Mouse (Mus musculus) layer of hippocampus, adult 18-20 months (tissue): Measurements from ENCODE around the gene Podnl1. TPM values are rescaled to one million over a fixed set of nuclear protein-coding genes. Genes with fewer than 3 reads are reported as not detected.

Source experiments
- DNase-seq, 2 experiments: peaks; one replicate each; pipeline ENCODE4 v3.0.0; 2022; ENCODE audit warnings: low spot score in 2 of 2
- long read RNA-seq: library from polyadenylated mRNA; stranded (forward); transcript quantifications from one replicate; pipeline ENCODE4 v2.0.0, GENCODE M21; 2021
- total RNA-seq, 2 experiments: library from RNA; stranded (reverse); gene quantifications; 2 replicates each; pipeline ENCODE4 v1.2.3; 2021

Gene Podnl1
- not detected for total RNA-seq
- long read RNA-seq = 0 reads

DNA sequence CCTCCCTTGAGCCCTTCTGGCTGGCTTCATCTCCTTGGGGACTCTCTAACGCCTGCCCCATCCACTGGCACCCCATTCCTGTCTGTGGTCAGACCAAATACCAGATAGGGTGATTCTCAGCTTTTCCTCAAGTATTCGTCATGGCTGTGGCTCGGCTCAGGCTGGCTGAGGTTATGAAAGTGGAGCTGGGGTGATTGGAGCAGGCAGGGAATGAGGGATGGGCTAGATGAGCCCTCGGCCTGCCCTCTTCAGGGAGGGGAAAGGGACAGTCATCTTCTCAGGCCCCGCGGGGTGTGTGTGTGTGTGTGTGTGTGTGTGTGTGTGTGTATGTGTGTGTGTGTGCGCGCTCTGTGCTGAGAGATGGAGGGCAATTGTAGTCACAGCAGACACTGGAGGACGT lies at the start of gene Podnl1:
Gene Podnl1, plus strand, starts transcription at position 334 of the 400 bp plus-strand sequence.
- no peak for DNase-seq

DNA sequence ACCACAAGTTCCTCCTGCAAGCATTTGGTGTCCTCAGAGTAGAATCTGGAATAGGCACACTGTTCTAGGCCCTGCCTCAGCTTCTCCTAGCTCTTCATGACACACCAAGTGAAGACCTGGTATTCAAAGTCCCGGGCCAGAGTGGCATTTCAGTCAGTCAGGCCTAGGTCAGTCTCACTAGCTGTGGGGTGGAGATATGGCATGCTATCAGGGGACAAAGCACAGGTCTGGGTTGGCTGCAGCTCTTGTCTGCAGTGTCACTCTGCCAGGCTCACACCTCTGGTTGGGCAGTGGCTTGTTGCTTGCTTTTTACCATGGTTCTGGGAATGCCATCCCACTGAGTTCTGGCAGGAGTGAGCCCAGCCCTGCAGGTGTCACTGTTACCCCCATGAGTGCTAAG lies 49.4 kb upstream of the Podnl1 start:
- DNase-seq = no peak

DNA sequence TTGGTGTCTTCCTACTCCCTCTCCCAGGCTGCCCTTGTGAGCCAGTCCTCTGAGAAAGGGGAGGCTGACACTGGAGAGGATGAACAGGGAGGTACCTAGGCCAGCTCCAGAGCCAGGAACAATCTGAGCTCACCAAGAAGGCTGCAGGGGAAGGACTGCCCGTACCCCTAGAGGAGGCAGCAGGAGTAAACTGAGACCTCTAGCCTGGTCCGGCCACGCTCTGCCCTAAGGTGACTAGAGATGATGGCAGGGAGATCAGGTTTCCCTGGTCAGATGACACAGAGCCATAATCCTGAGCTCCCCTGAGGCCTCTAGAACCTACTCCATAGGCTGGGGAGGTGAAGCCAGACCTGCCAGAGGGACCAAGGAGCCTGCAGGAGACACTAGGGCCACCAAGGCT lies 48.9 kb upstream of the Podnl1 start:
- DNase-seq = no peak

DNA sequence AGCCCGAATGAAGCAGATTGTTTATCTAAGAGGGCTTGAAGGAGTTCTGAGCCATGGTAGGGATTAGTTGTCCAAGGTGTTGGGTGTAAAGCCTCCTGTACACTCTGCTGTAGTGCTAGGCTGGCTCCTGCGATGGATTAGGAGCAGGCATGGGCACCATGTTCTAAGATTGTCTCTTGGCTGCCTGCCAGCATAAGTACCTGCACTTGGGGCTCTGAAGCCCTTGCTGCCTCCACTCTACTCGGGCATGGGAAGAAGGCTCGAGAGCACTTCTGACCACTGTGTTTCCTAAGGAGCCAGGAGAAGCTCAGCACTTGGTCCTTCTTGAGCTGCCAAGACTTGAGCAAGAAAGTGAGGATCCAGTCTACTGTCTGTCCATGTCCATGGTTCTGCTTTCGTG lies 46.6 kb upstream of the Podnl1 start:
- no peak for DNase-seq

DNA sequence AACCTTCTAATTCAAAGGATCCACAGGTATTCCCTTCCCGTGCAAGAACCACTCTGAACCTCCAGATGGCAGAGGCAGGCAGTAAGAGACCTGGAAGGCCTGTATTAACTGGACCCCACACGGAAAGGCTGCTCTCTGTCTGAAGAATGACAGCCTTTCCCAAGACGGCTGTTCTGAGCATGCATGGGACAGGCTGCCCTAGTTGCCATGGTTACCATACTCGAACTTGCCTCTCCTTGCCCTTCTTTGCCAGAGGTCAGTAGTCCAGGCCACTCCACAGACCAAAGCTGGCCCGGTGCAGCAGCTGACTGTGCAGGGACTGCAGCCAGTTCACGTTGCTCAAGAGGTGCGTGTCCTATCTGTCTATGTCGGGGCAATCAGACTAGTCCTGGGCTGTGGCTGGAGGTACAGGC lies 42.0 kb upstream of the Podnl1 start:
- DNase-seq = no peak

DNA sequence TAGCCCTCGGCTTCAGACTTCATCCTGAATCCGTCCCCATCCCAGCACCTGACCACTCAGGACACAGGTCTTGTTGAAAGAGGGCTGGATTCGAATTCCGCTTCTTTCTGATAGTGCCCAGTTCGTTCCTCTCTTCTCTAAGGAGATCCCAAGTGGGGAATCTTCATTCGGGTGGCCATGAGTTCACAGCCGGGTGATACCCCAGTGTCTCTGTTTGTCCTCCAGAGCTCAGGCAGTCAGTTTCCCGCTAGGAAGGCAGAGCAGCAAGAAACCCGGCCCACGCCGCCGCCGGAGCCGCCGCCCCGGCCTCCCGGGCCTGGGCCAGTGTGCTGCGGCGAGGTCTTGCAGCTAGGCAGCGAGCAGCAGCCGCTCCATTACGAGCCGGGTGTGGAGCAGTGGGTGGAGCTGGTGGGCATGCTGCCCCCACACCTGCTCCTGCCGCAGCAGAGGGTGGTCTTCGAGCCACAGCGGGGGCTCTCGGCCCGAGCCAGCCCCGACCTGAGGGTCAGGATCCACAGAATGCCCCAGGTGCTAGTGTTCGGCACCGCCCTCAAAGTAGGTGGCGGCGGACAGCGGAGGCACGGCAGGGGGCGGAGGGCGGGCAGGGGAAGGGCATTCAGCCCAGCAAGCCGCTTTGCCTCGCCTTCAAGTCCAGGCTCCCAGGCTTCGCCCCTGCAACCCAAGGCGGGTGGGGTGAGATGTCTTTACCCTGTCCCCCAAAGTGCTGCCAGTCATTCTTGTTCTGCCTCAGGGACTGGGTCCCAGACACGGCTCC lies 41.3 kb upstream of the Podnl1 start:
- no peak for DNase-seq

DNA sequence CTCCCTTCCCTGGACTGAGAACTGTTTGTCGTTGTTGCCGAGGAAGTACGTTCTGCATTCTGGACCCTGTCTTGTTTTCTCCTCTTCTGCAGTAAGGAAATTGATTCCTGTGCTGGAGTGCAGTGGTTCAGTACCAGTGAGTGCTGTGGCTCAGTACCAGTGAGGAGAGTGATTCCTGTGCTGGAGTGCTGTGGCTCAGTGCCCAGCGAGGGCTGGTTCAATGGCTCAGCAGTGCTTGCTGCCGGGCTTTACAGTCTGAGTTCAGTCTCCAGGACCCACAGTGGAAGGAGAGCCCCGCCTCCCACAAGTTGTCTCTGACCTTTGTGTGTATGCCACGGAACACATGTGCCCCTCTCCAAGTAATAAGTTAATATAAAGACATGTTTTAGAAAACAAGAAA lies 38.6 kb upstream of the Podnl1 start:
- DNase-seq = no peak

DNA sequence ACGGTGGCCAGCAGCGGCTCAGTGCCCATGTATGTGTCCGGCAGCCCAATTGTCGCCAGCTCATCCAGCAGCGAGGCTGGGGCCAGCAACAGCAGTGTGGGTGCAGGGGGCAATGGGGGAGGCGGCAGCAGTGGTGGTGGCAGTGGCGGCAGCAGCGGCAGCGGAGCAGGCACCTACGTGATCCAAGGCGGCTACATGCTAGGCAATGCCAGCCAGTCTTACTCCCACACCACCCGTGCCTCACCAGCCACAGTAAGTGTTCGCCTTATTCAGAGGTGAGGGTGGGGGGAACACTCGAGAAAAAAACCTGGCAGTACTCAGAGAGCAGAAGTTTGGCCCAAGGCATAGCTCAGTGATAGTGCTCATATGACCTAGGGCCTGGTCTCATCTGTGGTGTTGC lies 38.0 kb upstream of the Podnl1 start:
- DNase-seq = no peak

DNA sequence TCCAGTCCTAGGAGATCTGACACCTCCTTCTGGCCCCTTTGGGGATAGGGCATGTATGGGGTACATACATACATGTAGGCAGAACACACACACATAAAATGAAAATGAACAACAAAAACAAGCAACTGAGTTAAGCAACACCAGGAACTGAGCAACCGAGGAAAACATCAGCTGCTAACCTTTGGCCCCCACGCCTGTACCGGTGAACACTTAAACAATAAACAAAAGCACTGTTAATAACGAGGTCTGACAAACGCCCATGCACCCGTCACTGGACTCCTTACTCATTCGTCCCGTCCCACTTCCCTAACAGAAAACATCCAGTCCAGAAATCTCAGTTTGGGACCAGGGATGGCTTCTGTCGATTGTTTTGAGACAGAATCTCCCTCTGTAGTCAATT lies 36.5 kb upstream of the Podnl1 start:
- no peak for DNase-seq

DNA sequence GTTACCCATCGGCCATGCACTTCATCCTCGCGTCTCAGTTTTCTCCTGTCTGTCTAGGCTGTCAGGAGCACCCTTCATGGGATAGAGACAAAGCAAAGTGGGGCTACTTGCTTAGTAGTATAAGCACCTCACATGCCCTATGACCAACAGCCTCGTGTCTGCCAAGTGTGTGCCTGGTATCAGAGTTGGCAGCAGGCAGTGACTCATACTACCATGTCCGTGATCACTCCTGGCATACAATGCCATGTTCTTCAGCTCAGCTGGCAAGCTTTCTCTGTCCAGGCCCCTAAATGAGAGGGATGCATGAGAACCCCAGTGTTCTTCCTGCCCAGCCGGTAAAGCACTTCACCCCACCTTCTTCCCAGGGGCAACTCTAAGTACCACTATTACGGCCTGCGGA lies 35.2 kb upstream of the Podnl1 start:
- no peak for DNase-seq

DNA sequence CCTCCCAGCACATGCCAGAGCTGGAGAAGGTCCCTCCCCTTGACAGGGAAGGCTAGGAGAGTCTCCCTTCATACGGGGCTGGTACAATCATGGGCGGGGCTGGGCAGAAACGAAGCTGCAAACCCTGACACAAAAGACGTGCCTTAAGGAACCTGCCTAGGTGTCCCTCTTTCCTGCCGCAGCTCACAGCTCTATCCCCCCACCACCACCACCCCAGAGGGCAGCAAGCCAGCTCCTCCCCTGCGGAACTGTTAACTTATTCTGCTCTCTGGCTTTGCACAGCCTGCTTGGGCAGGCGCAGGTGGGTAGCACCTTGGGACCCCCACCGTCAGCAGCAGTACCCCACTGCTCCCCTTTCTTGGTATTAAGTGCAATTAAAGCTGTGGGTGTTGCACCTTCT lies 29.7 kb upstream of the Podnl1 start:
- no peak for DNase-seq

DNA sequence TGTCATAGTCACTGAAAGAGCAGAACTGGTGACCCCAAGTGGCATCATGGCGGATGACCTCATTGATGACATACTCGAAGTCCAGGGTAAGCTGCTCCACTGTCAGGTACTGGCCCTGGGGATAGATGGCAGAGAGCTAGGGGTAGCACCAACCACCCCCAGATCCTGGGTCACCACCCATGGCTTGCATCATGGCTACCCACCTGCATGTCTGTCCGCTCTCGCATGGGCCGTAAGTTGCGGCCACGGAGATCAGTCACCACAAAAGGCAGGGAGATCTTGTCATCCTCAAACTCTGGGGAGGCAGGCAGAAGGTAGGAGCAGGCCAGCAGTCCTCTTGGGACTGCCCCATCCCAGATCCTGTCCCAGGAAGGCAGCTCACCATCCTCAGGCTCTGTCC lies 27.4 kb upstream of the Podnl1 start:
- no peak for DNase-seq

DNA sequence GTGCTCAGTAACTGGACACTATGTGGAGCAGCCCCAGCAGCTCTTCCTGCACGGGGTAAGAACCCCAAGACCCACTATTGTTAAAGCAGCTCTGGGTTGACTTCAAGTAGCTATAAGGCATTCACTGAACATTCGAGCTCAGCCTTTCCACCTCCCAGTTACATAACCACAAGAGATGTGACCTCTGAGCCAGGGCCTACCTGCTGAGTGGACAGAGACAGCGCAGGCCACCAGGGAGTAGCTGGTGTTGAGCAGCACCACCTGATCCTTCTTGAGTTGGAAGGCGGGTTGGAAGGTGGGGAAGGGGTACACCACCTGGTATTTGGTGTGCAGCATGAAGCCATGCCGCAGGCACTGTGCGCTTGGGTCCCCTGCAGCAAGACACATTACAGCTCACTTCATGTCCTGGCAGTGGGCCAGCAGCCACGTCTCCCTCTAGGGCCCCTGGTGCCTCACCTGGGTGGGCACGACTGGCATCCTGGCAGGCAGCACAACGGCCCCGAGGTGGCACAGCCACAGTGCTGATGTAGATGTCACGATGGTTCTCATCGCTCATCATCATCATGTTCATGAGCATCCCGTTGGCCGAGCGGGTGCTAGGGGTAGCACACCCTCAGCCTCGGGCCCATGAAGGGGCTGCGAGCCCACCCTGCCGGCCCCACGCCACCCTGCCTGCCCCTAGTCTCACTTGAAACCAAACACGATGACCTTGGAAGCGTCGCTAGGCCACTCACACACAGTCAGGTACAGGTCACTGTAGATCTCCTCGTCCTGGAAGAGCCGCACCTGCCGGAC lies 24.1 kb upstream of the Podnl1 start:
- no peak for DNase-seq

DNA sequence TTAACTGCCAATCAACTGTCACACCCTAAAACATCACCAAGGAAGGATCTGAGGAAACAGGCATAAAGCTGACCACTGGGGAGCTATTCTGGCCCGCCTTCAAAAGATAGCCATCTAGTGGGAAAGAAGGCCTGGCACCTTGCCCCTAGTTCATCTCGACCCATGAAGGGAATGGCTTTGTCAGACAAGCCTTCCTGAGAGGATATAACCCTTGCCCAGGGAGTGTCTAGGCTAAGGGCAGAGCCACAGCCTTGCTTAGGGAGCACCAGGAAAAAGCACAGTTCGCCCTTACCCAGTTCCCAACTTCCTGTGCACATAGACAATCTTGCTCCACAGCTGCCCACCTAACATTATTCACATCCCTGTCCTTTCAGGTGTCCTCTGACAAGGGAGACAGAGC lies 22.2 kb upstream of the Podnl1 start:
- no peak for DNase-seq

DNA sequence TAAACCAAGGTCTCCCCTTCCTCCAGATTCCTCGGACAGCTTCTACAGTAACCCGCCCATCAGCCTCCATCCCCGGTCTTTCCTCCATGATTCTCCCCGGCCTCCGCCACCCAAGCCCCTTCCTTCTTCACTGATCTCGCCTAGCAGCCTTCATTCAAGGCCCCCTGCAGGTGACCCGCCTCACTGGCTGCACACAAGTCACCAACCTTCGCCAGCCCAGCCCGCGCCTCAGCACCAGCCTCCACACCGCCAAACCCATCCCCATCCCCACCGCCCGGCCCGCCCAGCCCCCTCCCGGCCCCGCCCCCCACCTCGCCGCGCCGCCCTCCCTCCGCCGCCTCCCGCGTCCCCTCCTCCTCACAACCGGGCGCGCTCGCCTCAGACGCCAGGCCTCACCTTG lies 21.6 kb upstream of the Podnl1 start:
- peak in 1 of 2 experiments; percentile 45 for DNase-seq

DNA sequence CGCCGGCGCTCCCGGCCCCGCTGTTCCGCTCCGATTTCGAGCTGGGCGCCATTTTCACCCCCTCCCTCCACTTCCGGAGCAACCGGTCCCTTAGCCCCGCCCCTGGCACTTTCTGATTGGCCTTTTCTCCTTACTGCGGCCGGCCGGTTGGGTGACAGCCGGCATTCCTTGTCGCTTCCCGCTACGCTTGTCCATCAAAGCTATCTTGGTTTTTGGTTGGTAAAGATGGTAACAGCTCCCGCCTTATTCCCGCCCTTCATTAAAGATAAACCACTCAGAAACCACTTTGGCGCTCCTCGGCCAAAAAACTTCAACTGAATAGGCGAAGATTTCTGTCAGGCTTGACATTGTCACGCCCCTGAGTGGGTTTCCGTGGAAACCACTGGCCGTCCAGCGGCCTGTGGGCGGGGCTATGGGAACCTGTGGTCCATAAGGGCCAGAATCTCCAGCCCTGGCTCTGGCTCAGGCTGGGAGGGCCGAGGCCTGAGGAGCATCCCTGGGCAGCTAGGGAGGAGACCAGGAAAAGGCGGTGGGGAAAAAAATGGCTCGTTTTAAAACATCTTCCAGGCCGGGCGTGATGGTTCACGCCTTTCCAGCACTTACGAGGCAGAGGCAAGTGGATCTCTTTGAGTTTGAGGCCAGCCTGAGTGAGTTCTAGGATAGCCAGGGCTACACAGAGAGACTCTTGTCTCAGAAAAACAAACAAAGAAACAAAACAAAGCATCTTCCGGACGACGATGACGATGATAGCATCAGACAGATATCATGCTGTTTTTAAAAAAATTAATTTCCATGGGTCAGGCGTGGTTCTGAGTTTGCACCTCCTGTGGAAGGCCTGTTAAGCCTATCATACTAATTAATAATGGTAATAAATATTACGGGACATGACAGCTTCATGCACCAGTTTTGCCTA lies 20.8 kb upstream of the Podnl1 start, which contains the start of gene Dcaf15:
Gene Dcaf15, minus strand, starts transcription at position 72 of the 913 bp plus-strand sequence.
- DNase-seq = peak; percentile 96 to 98

DNA sequence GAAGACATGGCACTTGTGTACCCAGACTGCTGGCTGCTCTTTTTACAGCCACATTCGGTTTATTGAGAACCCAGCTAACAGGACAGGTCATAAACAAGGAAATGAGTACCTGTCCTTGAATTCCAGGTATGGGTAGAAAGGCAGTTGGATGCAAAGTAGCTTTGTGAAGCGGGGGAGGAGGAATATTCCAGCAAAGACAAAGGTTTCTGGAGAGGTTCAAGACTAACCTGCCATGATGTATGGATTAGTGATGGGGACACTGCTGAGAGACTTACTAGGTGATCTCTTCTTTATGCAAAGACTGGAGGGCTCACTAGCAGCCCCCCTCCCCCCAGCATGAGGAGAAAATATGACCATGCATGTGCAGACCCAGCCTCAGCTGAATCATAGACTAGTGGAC lies 20.1 kb upstream of the Podnl1 start:
- no peak for DNase-seq

DNA sequence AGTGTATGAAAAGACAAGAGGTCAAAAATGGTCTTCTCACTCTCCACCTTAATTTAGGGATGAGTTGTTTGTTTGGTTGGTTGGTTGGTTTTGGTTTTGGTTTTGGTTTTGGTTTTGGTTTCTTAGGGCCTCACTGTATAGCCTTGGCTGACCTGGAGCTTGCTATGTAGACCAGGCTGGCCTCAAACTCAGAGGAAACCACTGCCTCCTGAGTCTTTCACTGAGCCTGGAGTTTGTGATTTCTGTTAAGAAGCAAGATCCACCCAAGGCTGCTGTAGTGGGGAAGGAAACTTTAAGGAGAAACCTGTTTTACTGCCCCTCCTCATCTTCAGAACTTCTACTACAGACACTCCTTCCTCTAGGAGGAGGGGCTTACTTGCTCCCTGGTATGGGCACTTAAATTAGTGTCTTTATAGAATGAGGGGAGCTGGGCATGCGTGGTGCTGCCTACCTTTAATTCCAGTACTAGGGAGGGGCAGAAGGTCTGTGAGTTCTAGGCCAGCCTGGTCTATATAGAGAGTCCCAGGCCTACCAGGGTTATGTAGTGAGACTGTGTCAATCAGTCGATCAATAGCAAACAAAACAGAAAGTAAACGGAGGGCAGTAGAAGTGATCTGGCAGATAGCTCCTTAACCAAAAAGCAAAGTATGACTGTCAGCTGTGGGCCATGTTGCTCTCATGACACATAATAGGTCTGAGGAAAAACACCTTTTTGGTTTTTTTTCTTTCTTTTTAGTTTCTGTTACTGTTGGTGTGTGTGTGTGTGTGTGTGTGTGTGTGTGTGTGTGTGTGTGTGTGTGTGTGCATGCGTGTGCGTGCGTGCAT lies 19.4 kb upstream of the Podnl1 start:
- DNase-seq = no peak

DNA sequence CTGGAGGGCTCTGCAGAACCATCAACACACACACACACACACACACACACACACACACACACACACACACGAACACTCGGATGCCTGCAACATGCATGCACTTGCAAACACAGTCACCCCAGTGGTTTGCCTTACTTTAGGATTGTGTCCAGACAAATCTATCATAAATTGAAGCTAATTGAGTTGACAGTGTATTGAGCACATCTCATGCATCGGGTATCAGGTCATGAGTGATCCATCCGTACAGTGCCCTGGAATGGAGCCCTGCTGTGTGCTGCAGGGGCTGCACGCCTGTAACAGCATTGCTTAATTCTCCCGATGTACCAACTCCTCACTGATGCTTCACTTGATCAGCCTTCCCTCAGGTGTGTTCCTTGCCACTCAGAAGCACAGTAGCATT lies 10.1 kb upstream of the Podnl1 start:
- DNase-seq = no peak

DNA sequence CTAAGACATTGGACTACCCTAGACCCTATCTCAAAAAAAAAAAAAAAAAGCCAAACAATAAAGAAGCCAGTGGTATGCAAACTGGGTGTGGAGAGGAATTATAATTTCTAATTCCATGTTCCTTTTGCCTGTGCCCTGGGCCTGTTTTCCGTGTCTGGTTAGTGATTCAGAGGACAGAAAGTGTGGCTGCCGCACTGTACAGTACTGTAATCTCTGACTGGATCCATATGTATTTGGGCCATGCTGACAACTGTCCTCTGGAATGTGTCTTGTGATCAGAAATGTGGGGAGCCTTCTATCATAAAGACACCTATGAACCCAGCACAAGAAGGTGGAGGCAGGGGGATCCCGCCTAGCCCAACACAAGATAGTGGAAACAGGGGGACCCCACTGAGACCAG lies 3.6 kb upstream of the Podnl1 start:
- no peak for DNase-seq

DNA sequence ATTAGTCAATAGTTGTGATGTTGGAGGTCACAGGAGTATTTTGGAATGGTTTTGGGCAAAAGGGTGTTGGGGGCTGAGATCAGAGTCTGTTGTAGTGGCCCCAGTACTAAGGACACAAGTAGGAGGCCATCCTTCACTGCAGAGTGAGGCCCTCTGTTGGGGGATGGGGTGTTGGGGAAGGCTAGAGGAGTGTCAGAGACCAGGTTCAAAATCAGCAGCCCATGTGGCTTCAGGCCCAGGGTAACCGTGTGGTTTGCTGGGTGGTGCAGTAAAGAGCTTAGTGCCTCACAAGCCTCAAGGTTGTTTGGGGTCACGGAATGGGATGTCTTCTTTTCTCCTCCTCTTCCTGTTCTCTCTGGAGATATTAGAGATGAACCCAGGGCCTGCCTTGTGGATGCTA lies 953 bp downstream of the Podnl1 start:
- DNase-seq = no peak
